Comparison of ENCODE assay signal across 24 mouse cellular contexts in genomic region chr3:107945729-107946128, GRCm38 (mm10). TPM values are rescaled to one million over a fixed set of nuclear protein-coding genes. Genes with fewer than 3 reads are reported as not detected.
A peak's percentile ranks its signal among the peaks of the same experiment; 100 is the strongest.
DNase-seq lines count a peak whose midpoint lies in the region; ATAC-seq and TF ChIP-seq lines count a peak whose summit lies in the region.
"Had no signal": no experiment of that assay in that cellular context is flagged by ENCODE, and none has a peak within 500 bp of the region (broad histone marks: within the 10 kb centered on the region; RNA-seq: fewer than 3 reads in every experiment).

No protein-coding gene starts in this region.

- H3K27ac ChIP-seq in left cerebral cortex, adult 2 months = no peak overlapping the region; the same call in 1 of the 2 replicates
- peak overlapping the region; percentile 73 for H3K27ac ChIP-seq in testis, adult 2 months (ENCODE audit: control insufficient read depth, insufficient read depth, low read depth, low read length)
- H3K27ac ChIP-seq: embryonic facial prominence, embryonic 12.5 days; hindbrain, embryonic 10.5 days; neural tube, embryonic 13.5 days had no signal

- peak; percentile 24 for DNase-seq in CD4-positive, CD25-positive, alpha-beta regulatory T cell, adult 2 months (ENCODE audit: low read depth, low spot score)
- no peak for DNase-seq in left cerebral cortex, adult 2 months (ENCODE audit: extremely low spot score in 1 of 2, low spot score in 2 of 2)
- DNase-seq in left cerebral cortex, postnatal 4 days = no peak
- DNase-seq in testis, postnatal 14 days (ENCODE audit: low spot score) = no peak
- peak; percentile 39 for DNase-seq in ZHBTc4 (ENCODE audit: low read depth, low spot score)
- DNase-seq in adrenal gland, postnatal 10 days = no peak
- DNase-seq: cerebellum, postnatal 25 days; gastrocnemius, postnatal 25 days; kidney, postnatal 25 days; right cerebral cortex, postnatal 25 days had no signal

- ATAC-seq in CD4-positive, CD25-positive, alpha-beta regulatory T cell, adult 4 months = no peak
- ATAC-seq: activated CD4-positive, CD25-positive, alpha-beta regulatory T cell, adult 4 months; inflammation-experienced regulatory T-cells, adult 6 months had no signal

- no peak for TF ChIP-seq POLR2A in testis, adult 2 months (IDR thresholded peaks at IDR 0.05; ENCODE audit: control insufficient read depth, low read depth, low read length)

- H3K4me3 ChIP-seq in left cerebral cortex, adult 2 months = no peak overlapping the region
- no peak overlapping the region for H3K4me3 ChIP-seq in testis, adult 2 months (ENCODE audit: control insufficient read depth, low read depth, low read length)
- H3K4me3 ChIP-seq: embryonic facial prominence, embryonic 12.5 days; hindbrain, embryonic 10.5 days; neural tube, embryonic 13.5 days had no signal

- peak; percentile 15 for TF ChIP-seq CTCF in left cerebral cortex, adult 2 months (IDR thresholded peaks at IDR 0.05)
- TF ChIP-seq CTCF in testis, adult 2 months (IDR thresholded peaks at IDR 0.05; ENCODE audit: control insufficient read depth, insufficient read depth, insufficient replicate concordance, low read depth, low read length) = no peak

- H3K27me3 ChIP-seq in testis, adult 2 months (ENCODE audit: control insufficient read depth, insufficient read depth, low read length) = no peaks in the 10 kb centered on the region
- H3K27me3 ChIP-seq: neural tube, embryonic 13.5 days had no signal

- intact Hi-C loops in left cerebral cortex, adult 2 months (cut with DNase I) = no loop called here
- intact Hi-C loops in left cerebral cortex, postnatal 4 days (cut with DNase I) = no loop called here

- H3K36me3 ChIP-seq in testis, adult 2 months (ENCODE audit: control insufficient read depth, insufficient read depth, low read length) = no peaks in the 10 kb centered on the region
- H3K36me3 ChIP-seq: embryonic facial prominence, embryonic 12.5 days; G1E; hindbrain, embryonic 10.5 days; neural tube, embryonic 13.5 days had no signal

- H3K4me1 ChIP-seq in testis, adult 2 months (ENCODE audit: control insufficient read depth, insufficient read depth, low read length) = peaks cover 6% of the 10 kb centered on the region
- H3K4me1 ChIP-seq: embryonic facial prominence, embryonic 12.5 days had no signal

RNA-seq across cellular contexts. Expression of gene Gstm6, which starts 2.2 kb away (rescaled TPM):
- polyA plus RNA-seq in CD4-positive, CD25-positive, alpha-beta regulatory T cell, adult 4 months (2017; shearing (Covaris generic)) = not detected
- total RNA-seq in left cerebral cortex, adult 2 months (2021) = 1 to 10 TPM; 4.7 to 6.7 TPM
- 1 to 10 TPM; 4.9 to 5.3 TPM for total RNA-seq in left cerebral cortex, postnatal 4 days (2021)
- 59.3 and 78.5 TPM in 2 replicates for polyA plus RNA-seq in testis, adult 2 months (2012; rRNA removed)
- total RNA-seq in adrenal gland, postnatal 10 days (2021) = 1 to 10 TPM; 3.9 to 5.6 TPM
- total RNA-seq: megakaryocyte, adult 5-6 weeks; monocyte, adult 5-6 weeks had no signal
- polyA plus RNA-seq: activated CD4-positive, CD25-positive, alpha-beta regulatory T cell, adult 4 months; G1E; inflammation-experienced regulatory T-cells, adult 6 months had no signal

RNA-seq across cellular contexts. Expression of gene Gstm7, which starts 14.1 kb away (rescaled TPM):
- polyA plus RNA-seq in CD4-positive, CD25-positive, alpha-beta regulatory T cell, adult 4 months (2017; shearing (Covaris generic)) = 1 to 10 TPM; 1.4 to 2.1 TPM
- total RNA-seq in left cerebral cortex, adult 2 months (2021) = 10 to 100 TPM; 82.7 to 85.1 TPM
- total RNA-seq in left cerebral cortex, postnatal 4 days (2021) = 10 to 100 TPM; 29.3 to 29.7 TPM
- polyA plus RNA-seq in testis, adult 2 months (2012; rRNA removed) = 85.5 and 86.7 TPM in 2 replicates
- 10 to 100 TPM; 43.1 to 44.0 TPM for total RNA-seq in adrenal gland, postnatal 10 days (2021)
- total RNA-seq: G1E; monocyte, adult 5-6 weeks had no signal
- polyA plus RNA-seq: G1E had no signal

RNA-seq across cellular contexts. Expression of gene Gstm3, which starts 23.4 kb away (rescaled TPM):
- polyA plus RNA-seq in CD4-positive, CD25-positive, alpha-beta regulatory T cell, adult 4 months (2017; shearing (Covaris generic)) = not detected
- total RNA-seq in left cerebral cortex, adult 2 months (2021) = not detected
- total RNA-seq in left cerebral cortex, postnatal 4 days (2021) = not detected
- polyA plus RNA-seq in testis, adult 2 months (2012; rRNA removed) = 0.19 TPM in 1 of 2 replicates, not detected in the other
- under 1 TPM; 0.39 to 0.51 TPM for total RNA-seq in adrenal gland, postnatal 10 days (2021)
- total RNA-seq: G1E; gastrocnemius, postnatal 25 days; layer of hippocampus, postnatal 14 days; left cerebral cortex, postnatal 36 days; megakaryocyte, adult 5-6 weeks; monocyte, adult 5-6 weeks had no signal
- polyA plus RNA-seq: activated CD4-positive, CD25-positive, alpha-beta regulatory T cell, adult 4 months; embryonic facial prominence, embryonic 12.5 days; frontal cortex, adult 2 months; G1E; heart, embryonic 14.5 days; hindbrain, embryonic 10.5 days; inflammation-experienced regulatory T-cells, adult 6 months; neural tube, embryonic 13.5 days had no signal

RNA-seq across cellular contexts. Expression of gene Gstm2, which starts 40.5 kb away (rescaled TPM):
- polyA plus RNA-seq in CD4-positive, CD25-positive, alpha-beta regulatory T cell, adult 4 months (2017; shearing (Covaris generic)) = not detected
- 1 to 10 TPM; 2.0 to 4.6 TPM for total RNA-seq in left cerebral cortex, adult 2 months (2021)
- 1 to 10 TPM; 3.2 to 3.8 TPM for total RNA-seq in left cerebral cortex, postnatal 4 days (2021)
- 246 and 344 TPM in 2 replicates for polyA plus RNA-seq in testis, adult 2 months (2012; rRNA removed)
- 100 to 1,000 TPM in 1 of 2 experiments, 10 to 100 TPM in 1; 95.5 to 101 TPM for total RNA-seq in adrenal gland, postnatal 10 days (2021)
- total RNA-seq: G1E; monocyte, adult 5-6 weeks had no signal
- polyA plus RNA-seq: activated CD4-positive, CD25-positive, alpha-beta regulatory T cell, adult 4 months; G1E; inflammation-experienced regulatory T-cells, adult 6 months had no signal

RNA-seq across cellular contexts. Expression of gene Gstm5, which starts 50.1 kb away (rescaled TPM):
- polyA plus RNA-seq in CD4-positive, CD25-positive, alpha-beta regulatory T cell, adult 4 months (2017; shearing (Covaris generic)) = 1 to 10 TPM in 1 of 2 experiments, not detected in 1; 1.4 TPM
- total RNA-seq in left cerebral cortex, adult 2 months (2021) = 100 to 1,000 TPM; 230 TPM
- 10 to 100 TPM; 80.6 to 81.3 TPM for total RNA-seq in left cerebral cortex, postnatal 4 days (2021)
- 2,841 and 3,160 TPM in 2 replicates for polyA plus RNA-seq in testis, adult 2 months (2012; rRNA removed)
- 10 to 100 TPM; 30.1 to 32.3 TPM for total RNA-seq in adrenal gland, postnatal 10 days (2021)
- total RNA-seq: G1E had no signal
- polyA plus RNA-seq: activated CD4-positive, CD25-positive, alpha-beta regulatory T cell, adult 4 months; G1E had no signal

Comparison
In these comparisons a context has a peak if more than half of its experiments do, and no peak if none do; other contexts are left out.
1. DNase-seq: peak in CD4-positive, CD25-positive, alpha-beta regulatory T cell, adult 2 months (single experiment) and ZHBTc4 (single experiment); none in left cerebral cortex, adult 2 months (0 of 2), left cerebral cortex, postnatal 4 days (single experiment), testis, postnatal 14 days (single experiment) and adrenal gland, postnatal 10 days (single experiment).